Mouse (Mus musculus) limb, embryonic 15.5 days (tissue): ENCODE data around the gene CN725425. TPM values are rescaled to one million over a fixed set of nuclear protein-coding genes. Genes with fewer than 3 reads are reported as not detected.

Experiments
- ATAC-seq: fragments of 200-750 bp; cut with Nextera tagmentation; 2 replicates; pipeline ENCODE4 v1.8.0; 2017; ENCODE audit warnings: low read depth, moderate TSS enrichment; ENCODE audit not compliant: insufficient number of reproducible peaks, low FRiP score, low TSS enrichment
- H3K27ac ChIP-seq: fragments of 300-500 bp; sonication (generic); 2 replicates; pipeline ENCODE4 v1.5.1; 2015; ENCODE audit warnings: moderate library complexity, mild to moderate bottlenecking, inconsistent platforms
- H3K27me3 ChIP-seq: fragments of 300-500 bp; sonication (generic); 2 replicates; pipeline ENCODE4 v1.6.1; 2015; ENCODE audit warnings: inconsistent platforms
- H3K36me3 ChIP-seq: fragments of 300-500 bp; sonication (generic); 2 replicates; pipeline ENCODE4 v1.6.1; 2015; ENCODE audit warnings: inconsistent platforms
- H3K4me1 ChIP-seq: fragments of 300-500 bp; sonication (generic); 2 replicates; pipeline ENCODE4 v1.6.1; 2015; ENCODE audit warnings: inconsistent platforms
- H3K4me2 ChIP-seq: fragments of 300-500 bp; sonication (generic); 2 replicates; pipeline ENCODE4 v1.6.1; 2015; ENCODE audit warnings: mild to moderate bottlenecking, inconsistent platforms
- H3K4me3 ChIP-seq: fragments of 300-500 bp; sonication (generic); 2 replicates; pipeline ENCODE4 v1.5.1; 2015; ENCODE audit warnings: mild to moderate bottlenecking, inconsistent platforms
- H3K9ac ChIP-seq: fragments of 300-500 bp; sonication (generic); 2 replicates; pipeline ENCODE4 v1.6.1; 2015; ENCODE audit warnings: inconsistent platforms
- H3K9me3 ChIP-seq: fragments of 300-500 bp; sonication (generic); 2 replicates; pipeline ENCODE4 v1.6.1; 2016; ENCODE audit warnings: inconsistent platforms
- WGBS: fragments of 180-500 bp; shearing (Covaris S2); methylation state at CpG from one replicate; pipeline ENCODE4 v1.1.7; 2015; 5-methylcytosine and 5-hydroxymethylcytosine counted together
- polyA plus RNA-seq: library from polyadenylated mRNA; unstranded; fragments of >200 nt; fragmentation: Nextera tagmentation; extraction: Ambion mirVana; gene quantifications from 2 replicates; pipeline ENCODE4 v1.2.1, GENCODE M21; 2015

Gene CN725425
- polyA plus RNA-seq, 1 experiment from 2014 or later, result not detected

DNA sequence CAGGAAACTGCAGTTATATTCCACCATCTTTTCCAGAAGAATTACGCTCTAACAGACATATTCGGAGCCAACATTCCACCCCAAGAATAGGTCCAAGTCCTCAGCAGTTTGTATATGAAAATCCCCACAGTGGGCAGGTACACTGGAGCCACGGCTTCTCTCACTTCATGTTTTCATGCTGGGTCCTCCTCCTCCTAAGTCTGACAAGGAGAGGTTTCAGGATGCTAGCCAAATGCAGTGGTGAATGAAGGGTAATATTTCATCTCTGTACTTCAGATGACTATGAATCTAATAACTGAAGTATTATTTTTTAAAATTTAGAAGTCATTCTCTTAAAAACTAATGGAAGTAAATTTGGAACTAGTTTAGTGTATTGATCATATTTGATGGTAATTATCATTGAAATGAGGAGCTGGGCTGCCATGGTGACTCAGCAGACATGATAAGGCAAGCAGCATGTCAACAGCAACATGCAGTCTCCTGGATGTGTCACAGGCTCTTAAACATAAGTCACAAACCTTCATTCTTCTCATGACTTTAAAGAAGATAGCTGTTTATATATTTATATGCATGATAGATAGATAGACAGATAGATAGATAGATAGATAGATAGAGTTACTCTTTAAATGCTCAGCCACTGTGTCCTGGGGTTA lies 41.5 kb downstream of the CN725425 start:
- Histone ChIP-seq H3K9ac (no peak overlapping the region), H3K4me3 (no peak overlapping the region), H3K36me3 (no peaks in the 10 kb centered on the region), H3K4me2 (no peak overlapping the region), H3K4me1 (no peaks in the 10 kb centered on the region), H3K27ac (no peak overlapping the region), H3K9me3 (no peaks in the 10 kb centered on the region), H3K27me3 (no peaks in the 10 kb centered on the region)
- ATAC-seq, result no peak
- 85% methylated on average over 3 of the region's 3 CpGs for WGBS

- no peak for ATAC-seq
- Histone ChIP-seq H3K4me2 (no peak overlapping the region), H3K36me3 (no peaks in the 10 kb centered on the region), H3K4me1 (no peaks in the 10 kb centered on the region), H3K4me3 (no peak overlapping the region), H3K9ac (no peak overlapping the region), H3K27ac (no peak overlapping the region), H3K27me3 (no peaks in the 10 kb centered on the region), H3K9me3 (no peaks in the 10 kb centered on the region)
- WGBS, result 75% methylated on average over 6 of the region's 6 CpGs
These were observed 51.5 kb downstream of the CN725425 start for GRCm38 (mm10) chr15:91250815-91251214.

GRCm38 (mm10) chr15:91251544-91252408 lies 52.5 kb downstream of the CN725425 start:
- no peaks in the 10 kb centered on the region for H3K9me3 ChIP-seq
- H3K4me1 ChIP-seq, result no peaks in the 10 kb centered on the region
- H3K4me3 ChIP-seq, result no peak overlapping the region
- H3K9ac ChIP-seq, result no peak overlapping the region
- no peak overlapping the region for H3K27ac ChIP-seq
- H3K4me2 ChIP-seq, result no peak overlapping the region
- WGBS, result 66% methylated on average over 9 of the region's 9 CpGs
- ATAC-seq, result no peak
- no peaks in the 10 kb centered on the region for H3K27me3 ChIP-seq
- no peaks in the 10 kb centered on the region for H3K36me3 ChIP-seq

DNA sequence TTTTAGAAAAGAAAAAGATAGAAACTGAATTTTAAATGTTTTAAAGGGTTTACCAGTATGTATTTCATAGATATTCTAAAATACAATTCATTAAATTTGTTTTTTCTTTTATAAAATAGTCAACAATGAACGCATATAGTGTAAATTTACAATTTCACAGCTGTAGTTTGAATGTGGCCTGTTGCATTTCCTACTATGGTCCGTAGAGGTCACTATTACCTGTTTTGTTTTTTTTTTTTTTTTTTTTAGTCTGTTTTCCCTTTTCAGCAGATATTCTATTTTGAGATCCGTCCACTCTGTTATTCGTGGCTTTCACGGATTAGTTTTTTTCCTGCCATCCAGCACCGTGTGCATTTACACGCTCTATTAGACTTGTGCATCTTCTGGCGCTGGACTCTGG lies 53.7 kb downstream of the CN725425 start:
- no peak overlapping the region for H3K4me3 ChIP-seq
- H3K9ac ChIP-seq, result no peak overlapping the region
- no peak for ATAC-seq
- 59% methylated on average over 8 of the region's 8 CpGs for WGBS
- H3K4me2 ChIP-seq, result no peak overlapping the region
- H3K27me3 ChIP-seq, result no peaks in the 10 kb centered on the region
- H3K36me3 ChIP-seq, result no peaks in the 10 kb centered on the region
- no peaks in the 10 kb centered on the region for H3K9me3 ChIP-seq
- no peak overlapping the region for H3K27ac ChIP-seq
- no peaks in the 10 kb centered on the region for H3K4me1 ChIP-seq

GRCm38 (mm10) chr15:91255308-91255707 lies 56.0 kb downstream of the CN725425 start:
- H3K27me3 ChIP-seq, result no peaks in the 10 kb centered on the region
- no peak for ATAC-seq
- WGBS, result 85% methylated on average over 2 of the region's 2 CpGs

GRCm38 (mm10) chr15:91257140-91257539 lies 57.8 kb downstream of the CN725425 start:
- H3K9me3 ChIP-seq, result no peaks in the 10 kb centered on the region
- H3K4me2 ChIP-seq, result no peak overlapping the region
- no peak overlapping the region for H3K27ac ChIP-seq
- WGBS, result 54% methylated on average over 11 of the region's 11 CpGs
- H3K4me1 ChIP-seq, result no peaks in the 10 kb centered on the region
- no peak for ATAC-seq
- no peaks in the 10 kb centered on the region for H3K36me3 ChIP-seq
- no peak overlapping the region for H3K4me3 ChIP-seq
- no peak overlapping the region for H3K9ac ChIP-seq
- H3K27me3 ChIP-seq, result no peaks in the 10 kb centered on the region

More at GRCm38 (mm10) chr15:91255308-91255707, 56.0 kb downstream of the CN725425 start:
- Histone ChIP-seq H3K27ac (no peak overlapping the region), H3K4me2 (no peak overlapping the region), H3K9me3 (no peaks in the 10 kb centered on the region), H3K9ac (no peak overlapping the region), H3K36me3 (no peaks in the 10 kb centered on the region), H3K4me3 (no peak overlapping the region), H3K4me1 (no peaks in the 10 kb centered on the region)

DNA sequence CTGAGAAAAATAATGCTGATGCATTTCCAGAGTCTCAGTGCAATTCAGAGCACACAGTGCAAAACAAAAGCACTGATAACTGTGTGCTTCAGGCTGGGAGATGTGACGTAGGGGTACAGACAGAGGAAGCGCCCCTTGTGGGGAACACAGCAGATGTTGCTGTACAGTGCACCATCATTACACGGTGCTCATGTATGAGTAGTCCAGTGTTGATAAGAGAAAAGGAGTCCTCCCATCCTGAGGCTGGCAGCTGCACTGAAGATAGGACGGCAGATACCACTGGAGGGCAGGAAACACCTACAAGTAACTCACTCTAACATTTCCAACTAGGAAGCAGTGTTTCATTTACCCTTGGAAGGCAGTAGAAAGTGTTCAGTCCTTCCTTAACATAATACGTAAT lies 61.3 kb downstream of the CN725425 start:
- Histone ChIP-seq H3K4me3 (no peak overlapping the region), H3K4me1 (no peaks in the 10 kb centered on the region), H3K9ac (no peak overlapping the region), H3K9me3 (no peaks in the 10 kb centered on the region), H3K27ac (no peak overlapping the region), H3K4me2 (no peak overlapping the region), H3K36me3 (no peaks in the 10 kb centered on the region), H3K27me3 (no peaks in the 10 kb centered on the region)
- WGBS, result 69% methylated on average over 5 of the region's 5 CpGs
- ATAC-seq, result no peak

DNA sequence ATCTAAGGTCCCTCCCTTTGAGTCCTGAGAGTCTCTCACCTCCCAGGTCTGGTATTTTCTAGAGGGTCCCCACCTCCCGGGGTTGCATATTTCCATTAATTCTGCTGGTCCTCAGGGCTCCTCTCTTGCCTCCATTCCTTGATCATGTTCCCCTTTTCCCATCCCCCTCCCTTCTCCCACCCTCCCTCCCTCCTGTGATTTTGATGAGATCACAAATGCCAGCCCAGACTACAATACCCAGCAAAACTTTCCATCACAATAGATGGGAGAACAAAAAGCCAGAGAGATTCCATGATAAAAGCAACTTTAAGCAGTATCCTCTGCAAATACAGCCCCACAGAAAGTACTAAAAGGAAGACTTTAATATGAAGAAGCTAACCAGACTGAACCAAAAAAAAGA lies 64.6 kb downstream of the CN725425 start:
- Histone ChIP-seq H3K36me3 (no peaks in the 10 kb centered on the region), H3K27me3 (no peaks in the 10 kb centered on the region), H3K4me3 (no peak overlapping the region), H3K4me2 (no peak overlapping the region), H3K27ac (no peak overlapping the region), H3K9ac (no peak overlapping the region), H3K4me1 (no peaks in the 10 kb centered on the region), H3K9me3 (no peaks in the 10 kb centered on the region)
- 88% methylated on average over 1 of the region's 1 CpGs for WGBS
- no peak for ATAC-seq

GRCm38 (mm10) chr15:91268532-91268931 lies 69.2 kb downstream of the CN725425 start:
- Histone ChIP-seq H3K27ac (no peak overlapping the region), H3K4me3 (no peak overlapping the region), H3K9me3 (no peaks in the 10 kb centered on the region), H3K4me1 (no peaks in the 10 kb centered on the region), H3K4me2 (no peak overlapping the region), H3K36me3 (no peaks in the 10 kb centered on the region; the same call in 1 of the 2 replicates), H3K27me3 (no peaks in the 10 kb centered on the region), H3K9ac (no peak overlapping the region)
- no peak for ATAC-seq
- WGBS, result 84% methylated on average over 4 of the region's 4 CpGs

- 50% methylated on average over 3 of the region's 3 CpGs for WGBS
- Histone ChIP-seq H3K27ac (no peak overlapping the region), H3K36me3 (no peaks in the 10 kb centered on the region; the same call in 1 of the 2 replicates), H3K9ac (no peak overlapping the region), H3K4me2 (no peak overlapping the region), H3K4me1 (no peaks in the 10 kb centered on the region), H3K27me3 (no peaks in the 10 kb centered on the region), H3K4me3 (no peak overlapping the region), H3K9me3 (no peaks in the 10 kb centered on the region)
- no peak for ATAC-seq
These were observed 76.7 kb downstream of the CN725425 start for GRCm38 (mm10) chr15:91275961-91276360.

DNA sequence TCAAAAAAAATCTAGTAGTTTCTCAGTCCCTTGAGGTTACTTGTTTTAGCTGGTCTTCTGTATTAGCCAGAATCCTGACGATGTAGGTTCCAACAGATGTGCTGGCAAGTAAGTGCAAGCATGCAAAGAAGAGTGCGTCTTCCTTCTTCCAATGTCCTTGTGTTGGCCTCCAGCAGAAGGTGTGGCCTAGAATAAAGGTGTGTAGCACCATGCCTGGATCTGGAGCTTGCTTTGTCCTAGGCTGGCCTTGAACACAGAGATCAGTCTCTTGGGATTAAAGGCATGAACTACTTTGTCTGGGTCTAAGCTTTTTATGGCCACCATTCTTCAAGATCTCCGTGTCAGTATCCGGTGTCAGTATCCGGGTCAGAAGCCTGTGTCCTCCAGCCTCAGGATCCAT lies 80.3 kb downstream of the CN725425 start:
- Histone ChIP-seq H3K27ac (no peak overlapping the region), H3K9me3 (no peaks in the 10 kb centered on the region), H3K4me1 (no peaks in the 10 kb centered on the region), H3K9ac (no peak overlapping the region), H3K4me2 (no peak overlapping the region), H3K36me3 (no peaks in the 10 kb centered on the region), H3K27me3 (no peaks in the 10 kb centered on the region), H3K4me3 (no peak overlapping the region)
- no peak for ATAC-seq
- WGBS, result 85% methylated on average over 5 of the region's 5 CpGs

- Histone ChIP-seq H3K27ac (no peak overlapping the region), H3K4me1 (no peaks in the 10 kb centered on the region), H3K27me3 (no peaks in the 10 kb centered on the region), H3K36me3 (no peaks in the 10 kb centered on the region), H3K4me3 (no peak overlapping the region), H3K9ac (no peak overlapping the region), H3K9me3 (no peaks in the 10 kb centered on the region), H3K4me2 (no peak overlapping the region)
- WGBS, result 83% methylated on average over 5 of the region's 5 CpGs
- no peak for ATAC-seq
These were observed 82.2 kb downstream of the CN725425 start for GRCm38 (mm10) chr15:91281521-91281920.
